Mouse (Mus musculus) bone marrow, adult 2 months (tissue): ENCODE data around the gene Pipox. TPM values are rescaled to one million over a fixed set of nuclear protein-coding genes. Genes with fewer than 3 reads are reported as not detected.

Source experiments
- H3K27ac ChIP-seq: fragments of 200-500 bp; 2 replicates; pipeline ENCODE4 v1.5.1; 2012; ENCODE audit warnings: low read depth, mild to moderate bottlenecking, control low read depth, inconsistent platforms, low read length; ENCODE audit not compliant: control insufficient read depth, poor library complexity, insufficient read depth
- H3K4me1 ChIP-seq: fragments of 200-500 bp; 2 replicates; pipeline ENCODE4 v1.6.1; 2011; ENCODE audit warnings: low read length; ENCODE audit not compliant: control insufficient read depth, insufficient read depth
- H3K4me3 ChIP-seq: fragments of 200-500 bp; replicated peaks from 2 replicates; pipeline ENCODE3; 2011; ENCODE audit warnings: mild to moderate bottlenecking, low read depth, low read length, control low read depth; ENCODE audit not compliant: control insufficient read depth
- CTCF ChIP-seq: fragments of 200-500 bp; IDR thresholded peaks from 2 replicates; pipeline ENCODE4 v1.5.1; 2011; ENCODE audit warnings: low read length, control low read depth; ENCODE audit not compliant: control insufficient read depth, insufficient read depth
- POLR2A ChIP-seq: fragments of 200-500 bp; IDR thresholded peaks from 2 replicates; pipeline ENCODE4 v1.6.1; 2011; ENCODE audit warnings: low read depth, mild to moderate bottlenecking, control low read depth, low read length, borderline replicate concordance; ENCODE audit not compliant: control insufficient read depth
- WGBS: fragments of 180-500 bp; shearing (Covaris S2); methylation state at CpG from one replicate; pipeline ENCODE4 v1.1.7; 2018; 5-methylcytosine and 5-hydroxymethylcytosine counted together
- polyA plus RNA-seq: library from polyadenylated mRNA; stranded (reverse); fragments of >200 nt; gene quantifications from 2 replicates; pipeline ENCODE4 v1.2.4, GENCODE M21; 2011; ENCODE audit warnings: low replicate concordance; ENCODE audit not compliant: missing spikeins, insufficient read depth, insufficient read length

Pipox gene
- polyA plus RNA-seq, 1 experiment: 3.8 TPM

- TF ChIP-seq POLR2A (no peak), CTCF (no peak)
- Histone ChIP-seq H3K4me1 (no peaks in the 10 kb centered on the region), H3K4me3 (no peak overlapping the region), H3K27ac (no peak overlapping the region)
- WGBS: 71% methylated on average over 3 of the region's 3 CpGs
These were observed 41.7 kb downstream of the Pipox start for GRCm38 (mm10) chr11:77852195-77852594.

GRCm38 (mm10) chr11:77851483-77852010 lies 42.3 kb downstream of the Pipox start:
- WGBS: 88% methylated on average over 6 of the region's 6 CpGs
- TF ChIP-seq POLR2A: no peak
- no peak for TF ChIP-seq CTCF
- H3K4me3 ChIP-seq: no peak overlapping the region
- H3K4me1 ChIP-seq: no peaks in the 10 kb centered on the region
- H3K27ac ChIP-seq: no peak overlapping the region

GRCm38 (mm10) chr11:77850401-77851244 lies 43.3 kb downstream of the Pipox start:
- no peak overlapping the region for H3K27ac ChIP-seq
- TF ChIP-seq CTCF (no peak), POLR2A (no peak)
- no peak overlapping the region for H3K4me3 ChIP-seq
- no peaks in the 10 kb centered on the region for H3K4me1 ChIP-seq
- WGBS: 88% methylated on average over 24 of the region's 24 CpGs

GRCm38 (mm10) chr11:77849151-77849550 lies 44.7 kb downstream of the Pipox start:
- no peak for TF ChIP-seq CTCF
- no peak for TF ChIP-seq POLR2A
- no peaks in the 10 kb centered on the region for H3K4me1 ChIP-seq
- 80% methylated on average over 7 of the region's 7 CpGs for WGBS
- no peak overlapping the region for H3K4me3 ChIP-seq
- H3K27ac ChIP-seq: no peak overlapping the region

GRCm38 (mm10) chr11:77848131-77848530 lies 45.8 kb downstream of the Pipox start:
- Histone ChIP-seq H3K4me3 (no peak overlapping the region), H3K4me1 (no peaks in the 10 kb centered on the region), H3K27ac (no peak overlapping the region)
- TF ChIP-seq POLR2A: no peak
- no peak for TF ChIP-seq CTCF
- 85% methylated on average over 5 of the region's 5 CpGs for WGBS

GRCm38 (mm10) chr11:77847599-77848128 lies 46.2 kb downstream of the Pipox start:
- Histone ChIP-seq H3K27ac (no peak overlapping the region), H3K4me1 (no peaks in the 10 kb centered on the region), H3K4me3 (no peak overlapping the region)
- TF ChIP-seq CTCF (no peak), POLR2A (no peak)
- 84% methylated on average over 9 of the region's 9 CpGs for WGBS

- Histone ChIP-seq H3K4me3 (no peak overlapping the region), H3K27ac (no peak overlapping the region), H3K4me1 (no peaks in the 10 kb centered on the region)
- TF ChIP-seq POLR2A (no peak), CTCF (no peak)
- 87% methylated on average over 4 of the region's 4 CpGs for WGBS
These were observed 50.0 kb downstream of the Pipox start for GRCm38 (mm10) chr11:77843906-77844200.

GRCm38 (mm10) chr11:77843068-77843905 lies 50.6 kb downstream of the Pipox start:
- Histone ChIP-seq H3K27ac (no peak overlapping the region), H3K4me1 (no peaks in the 10 kb centered on the region), H3K4me3 (no peak overlapping the region)
- 86% methylated on average over 21 of the region's 21 CpGs for WGBS
- no peak for TF ChIP-seq CTCF
- TF ChIP-seq POLR2A: no peak
